Mouse (Mus musculus) thymus, postnatal 14 days (tissue): ENCODE results near the gene Exosc5.

Source experiments
- DNase-seq: peaks from one replicate; pipeline ENCODE4 v3.0.0; 2021

Gene Exosc5

GRCm38 (mm10) chr7:25710519-25711130 is 51.7 kb downstream of the Exosc5 start:
- DNase-seq = no peak

- DNase-seq = no peak
These were observed 52.2 kb downstream of the Exosc5 start for GRCm38 (mm10) chr7:25711165-25711564.

GRCm38 (mm10) chr7:25711731-25712197 is 52.8 kb downstream of the Exosc5 start:
- DNase-seq = no peak

- DNase-seq = no peak
These were observed 53.8 kb downstream of the Exosc5 start for GRCm38 (mm10) chr7:25712801-25713200.

GRCm38 (mm10) chr7:25714581-25714980 is 55.6 kb downstream of the Exosc5 start:
- DNase-seq = no peak

GRCm38 (mm10) chr7:25715731-25716271 is 56.8 kb downstream of the Exosc5 start:
- no peak for DNase-seq

GRCm38 (mm10) chr7:25717478-25717877 is 58.5 kb downstream of the Exosc5 start:
- no peak for DNase-seq

- peak; percentile 92 for DNase-seq
These were observed 59.9 kb downstream of the Exosc5 start, which contains the start of gene Ccdc97 for GRCm38 (mm10) chr7:25718788-25719417. Gene Ccdc97 (minus strand): TSS chr7:25719088.

GRCm38 (mm10) chr7:25719761-25720610 is 61.0 kb downstream of the Exosc5 start:
- DNase-seq = peak; percentile 71

GRCm38 (mm10) chr7:25720760-25721159 is 61.8 kb downstream of the Exosc5 start:
- no peak for DNase-seq
